Mouse (Mus musculus): ENCODE measurements around the gene Map1lc3b. TPM values are rescaled to one million over a fixed set of nuclear protein-coding genes. Genes with fewer than 3 reads are reported as not detected.
A peak's percentile ranks its signal among the peaks of the same experiment; 100 is the strongest.

Gene Map1lc3b
- polyA plus RNA-seq, 1 experiment from 2014 or later = 205 TPM

DNA sequence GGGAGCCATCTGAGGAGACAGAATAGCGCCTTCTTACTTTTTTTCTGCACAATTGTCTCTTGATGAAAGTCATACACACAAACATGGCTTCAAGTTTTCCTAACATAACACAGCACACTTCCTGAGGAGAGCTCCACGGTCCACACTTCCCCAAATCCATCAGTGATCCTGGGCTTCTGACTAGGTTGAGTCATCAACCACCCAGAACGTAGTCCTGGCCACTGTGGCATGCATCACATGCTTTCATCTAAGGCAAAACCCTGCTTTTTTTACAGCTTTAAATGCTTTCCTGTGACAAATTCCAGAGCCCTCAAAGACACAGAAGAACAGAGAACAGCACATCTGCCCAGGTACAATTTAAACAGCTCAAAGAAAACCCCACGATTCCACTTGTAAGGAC is 38.5 kb downstream of the Map1lc3b start:
- WGBS (ENCODE audit: insufficient replicate concordance) = 67% methylated on average over 4 of the region's 4 CpGs
- no peak overlapping the region for H3K9ac ChIP-seq (replicated peaks)

DNA sequence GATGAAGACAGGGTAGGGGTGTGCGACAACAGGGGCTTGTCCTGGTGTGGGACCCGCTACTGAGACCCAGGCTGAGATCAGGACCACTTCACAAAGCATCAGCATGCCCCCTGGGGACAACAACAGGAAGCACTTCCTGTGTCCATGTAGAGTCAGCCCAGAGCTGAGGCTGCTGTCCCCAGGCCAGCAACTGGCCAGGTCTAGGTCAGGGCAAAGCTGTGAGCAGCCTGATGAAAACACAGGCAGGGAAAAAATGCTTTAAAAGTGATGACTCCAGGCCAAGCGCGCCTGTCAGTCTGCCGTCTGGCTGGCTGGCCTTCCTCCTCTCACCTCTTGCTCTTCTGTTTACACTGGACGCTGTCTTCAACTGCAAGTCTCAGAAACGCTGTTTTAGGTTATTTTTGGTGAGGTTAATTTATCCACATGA is 41.5 kb downstream of the Map1lc3b start:
- WGBS (ENCODE audit: insufficient replicate concordance) = 53% methylated on average over 7 of the region's 7 CpGs
- Histone ChIP-seq H3K36me3 (replicated peaks; ENCODE audit: insufficient read depth, low read length) (no peaks in the 10 kb centered on the region; the same call in 1 of the 2 replicates), H3K27me3 (ENCODE audit: insufficient read depth, low read length) (no peaks in the 10 kb centered on the region), H3K9me3 (ENCODE audit: low read length) (no peaks in the 10 kb centered on the region), H3K4me2 (ENCODE audit: low read depth, low read length) (no peak overlapping the region), H3K9ac (replicated peaks) (no peak overlapping the region), H3K4me1 (ENCODE audit: insufficient read depth) (peaks cover 10% of the 10 kb centered on the region; the same call in 1 of the 2 replicates), H3K27ac (ENCODE audit: low read depth) (peak overlapping the region; percentile 39; the same call in 1 of the 2 replicates), H3K4me3 (ENCODE audit: low read depth, low read length) (no peak overlapping the region)
- TF ChIP-seq CTCF (IDR thresholded peaks at IDR 0.05; ENCODE audit: low read depth) = peak; percentile 25
- TF ChIP-seq EP300 (IDR thresholded peaks at IDR 0.05; ENCODE audit: low read depth) = no peak
- ATAC-seq (peak; percentile 74), DNase-seq (no peak)

More for the DNA sequence above, 38.5 kb downstream of the Map1lc3b start:
- no peak for TF ChIP-seq CTCF (IDR thresholded peaks at IDR 0.05; ENCODE audit: low read depth)
- TF ChIP-seq EP300 (IDR thresholded peaks at IDR 0.05; ENCODE audit: low read depth) = no peak
- Histone ChIP-seq H3K9me3 (ENCODE audit: low read length) (no peaks in the 10 kb centered on the region), H3K36me3 (replicated peaks; ENCODE audit: insufficient read depth, low read length) (no peaks in the 10 kb centered on the region; the same call in 1 of the 2 replicates), H3K27ac (ENCODE audit: low read depth) (no peak overlapping the region), H3K4me1 (ENCODE audit: insufficient read depth) (peaks cover 5% of the 10 kb centered on the region; the same call in 1 of the 2 replicates), H3K4me2 (ENCODE audit: low read depth, low read length) (no peak overlapping the region), H3K27me3 (ENCODE audit: insufficient read depth, low read length) (no peaks in the 10 kb centered on the region), H3K4me3 (ENCODE audit: low read depth, low read length) (no peak overlapping the region)
- DNase-seq (no peak), ATAC-seq (no peak)

DNA sequence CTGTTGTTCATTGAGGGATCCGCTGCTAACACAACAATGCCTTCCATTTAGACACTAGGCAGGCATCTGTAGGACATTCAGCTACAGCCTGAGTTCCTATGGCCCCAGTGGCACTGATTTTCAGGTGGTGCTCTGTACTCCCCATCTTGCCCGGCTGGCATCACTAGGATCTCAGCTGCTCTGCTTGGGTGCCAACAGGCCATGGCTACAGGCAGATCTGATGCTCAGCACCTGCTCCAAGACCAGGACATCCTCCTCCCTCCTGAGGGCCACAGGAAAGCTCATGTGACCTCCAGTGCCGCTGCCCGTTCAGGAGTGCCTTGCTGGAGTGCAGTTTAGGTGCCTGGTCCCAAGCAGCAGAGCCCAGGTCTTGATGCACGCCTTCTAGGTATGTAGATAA is 42.2 kb downstream of the Map1lc3b start:
- Histone ChIP-seq H3K4me1 (ENCODE audit: insufficient read depth) (peaks cover 10% of the 10 kb centered on the region; the same call in 1 of the 2 replicates), H3K27ac (ENCODE audit: low read depth) (0 out of 2 replicates have a peak overlapping the region, but pooled peaks have one; percentile 44), H3K9ac (replicated peaks) (no peak overlapping the region), H3K36me3 (replicated peaks; ENCODE audit: insufficient read depth, low read length) (no peaks in the 10 kb centered on the region; the same call in 1 of the 2 replicates), H3K9me3 (ENCODE audit: low read length) (no peaks in the 10 kb centered on the region), H3K4me2 (ENCODE audit: low read depth, low read length) (no peak overlapping the region), H3K27me3 (ENCODE audit: insufficient read depth, low read length) (no peaks in the 10 kb centered on the region), H3K4me3 (ENCODE audit: low read depth, low read length) (no peak overlapping the region)
- ATAC-seq (no peak), DNase-seq (no peak)
- 68% methylated on average over 5 of the region's 5 CpGs for WGBS (ENCODE audit: insufficient replicate concordance)
- TF ChIP-seq EP300 (IDR thresholded peaks at IDR 0.05; ENCODE audit: low read depth) = no peak
- no peak for TF ChIP-seq CTCF (IDR thresholded peaks at IDR 0.05; ENCODE audit: low read depth)

DNA sequence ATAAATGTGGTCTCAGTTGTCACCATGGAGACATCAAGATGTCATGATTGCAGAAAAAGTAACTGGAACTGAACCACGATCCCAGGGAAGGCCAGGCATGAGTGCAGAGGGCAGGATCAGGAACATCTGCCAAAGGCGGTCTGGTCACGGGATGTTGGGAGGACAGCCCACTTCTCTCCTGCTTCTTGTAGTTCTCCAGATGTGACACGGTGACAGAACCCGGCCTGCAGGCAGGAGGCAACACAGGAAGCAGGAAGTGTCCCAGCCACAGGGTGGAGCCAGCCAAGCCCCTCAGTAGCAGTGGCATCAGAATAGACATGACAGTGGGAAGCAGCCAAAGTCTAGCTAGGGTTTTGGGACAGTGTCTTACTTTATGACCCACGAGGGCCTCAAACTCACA is 45.4 kb downstream of the Map1lc3b start:
- no peak for TF ChIP-seq EP300 (IDR thresholded peaks at IDR 0.05; ENCODE audit: low read depth)
- peak; percentile 21; the same call in 1 of the 2 replicates for TF ChIP-seq CTCF (IDR thresholded peaks at IDR 0.05; ENCODE audit: low read depth)
- Histone ChIP-seq H3K9me3 (ENCODE audit: low read length) (no peaks in the 10 kb centered on the region), H3K9ac (replicated peaks) (no peak overlapping the region), H3K36me3 (replicated peaks; ENCODE audit: insufficient read depth, low read length) (no peaks in the 10 kb centered on the region), H3K27me3 (ENCODE audit: insufficient read depth, low read length) (no peaks in the 10 kb centered on the region), H3K27ac (ENCODE audit: low read depth) (no peak overlapping the region; the same call in 1 of the 2 replicates), H3K4me1 (ENCODE audit: insufficient read depth) (peaks cover 10% of the 10 kb centered on the region; the same call in 1 of the 2 replicates), H3K4me3 (ENCODE audit: low read depth, low read length) (no peak overlapping the region), H3K4me2 (ENCODE audit: low read depth, low read length) (no peak overlapping the region)
- no peak for DNase-seq
- no peak for ATAC-seq
- 25% methylated on average over 6 of the region's 6 CpGs for WGBS (ENCODE audit: insufficient replicate concordance)

DNA sequence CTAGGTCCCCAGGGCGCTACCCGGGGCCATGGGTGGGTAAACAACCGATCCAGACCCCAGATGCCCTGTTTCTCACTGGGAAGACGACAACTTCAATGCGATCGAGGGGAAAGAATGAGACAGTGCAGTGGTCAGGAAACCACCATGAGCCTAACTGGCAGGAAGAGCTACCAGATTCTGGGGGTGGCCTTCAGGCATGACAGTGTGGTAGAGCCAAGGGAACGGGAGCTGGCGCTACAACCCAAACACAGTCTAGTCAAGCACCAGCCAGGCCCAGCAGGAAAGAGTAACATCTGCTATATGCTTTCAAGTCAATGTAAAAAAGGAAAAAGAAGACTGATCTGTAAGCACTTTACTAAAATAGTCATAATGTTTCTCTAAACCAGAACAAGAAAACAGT is 46.0 kb downstream of the Map1lc3b start:
- H3K27ac ChIP-seq (ENCODE audit: low read depth) = peak overlapping the region; percentile 45; the same call in 1 of the 2 replicates
- no peaks in the 10 kb centered on the region for H3K36me3 ChIP-seq (replicated peaks; ENCODE audit: insufficient read depth, low read length)
- no peak for ATAC-seq
- peaks cover 10% of the 10 kb centered on the region; the same call in 1 of the 2 replicates for H3K4me1 ChIP-seq (ENCODE audit: insufficient read depth)
- H3K9ac ChIP-seq (replicated peaks) = no peak overlapping the region
- TF ChIP-seq EP300 (IDR thresholded peaks at IDR 0.05; ENCODE audit: low read depth) = no peak
- no peak for TF ChIP-seq CTCF (IDR thresholded peaks at IDR 0.05; ENCODE audit: low read depth)
- H3K4me2 ChIP-seq (ENCODE audit: low read depth, low read length) = no peak overlapping the region
- H3K27me3 ChIP-seq (ENCODE audit: insufficient read depth, low read length) = no peaks in the 10 kb centered on the region
- WGBS (ENCODE audit: insufficient replicate concordance) = 61% methylated on average over 8 of the region's 8 CpGs
- no peak for DNase-seq
- no peaks in the 10 kb centered on the region for H3K9me3 ChIP-seq (ENCODE audit: low read length)
- H3K4me3 ChIP-seq (ENCODE audit: low read depth, low read length) = no peak overlapping the region

DNA sequence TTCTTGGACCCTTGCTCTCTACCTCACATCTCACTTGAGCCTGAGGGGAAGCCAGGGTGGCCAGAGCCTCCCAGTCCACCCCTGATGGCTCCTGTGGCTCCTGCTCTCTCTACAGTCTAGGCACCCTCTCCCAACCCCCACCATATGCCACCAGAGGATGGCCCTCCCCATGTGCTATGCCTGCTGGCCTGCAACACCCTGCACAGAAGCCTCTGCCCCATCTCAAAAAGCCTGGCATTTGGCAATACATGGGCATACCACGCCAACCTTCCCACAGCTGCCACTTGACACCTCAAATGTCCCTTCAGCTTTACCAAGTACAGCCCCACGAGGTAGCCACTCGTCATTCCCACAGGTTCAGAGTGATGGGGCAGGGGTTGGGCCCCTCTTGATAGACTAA is 52.6 kb downstream of the Map1lc3b start:
- H3K9me3 ChIP-seq (ENCODE audit: low read length) = no peaks in the 10 kb centered on the region
- TF ChIP-seq CTCF (IDR thresholded peaks at IDR 0.05; ENCODE audit: low read depth) = no peak
- TF ChIP-seq EP300 (IDR thresholded peaks at IDR 0.05; ENCODE audit: low read depth) = no peak
- no peak overlapping the region for H3K9ac ChIP-seq (replicated peaks)
- H3K36me3 ChIP-seq (replicated peaks; ENCODE audit: insufficient read depth, low read length) = no peaks in the 10 kb centered on the region
- H3K27me3 ChIP-seq (ENCODE audit: insufficient read depth, low read length) = no peaks in the 10 kb centered on the region
- WGBS (ENCODE audit: insufficient replicate concordance) = 50% methylated on average over 3 of the region's 3 CpGs
- no peak for ATAC-seq
- H3K4me3 ChIP-seq (ENCODE audit: low read depth, low read length) = no peak overlapping the region
- H3K27ac ChIP-seq (ENCODE audit: low read depth) = no peak overlapping the region
- no peak overlapping the region for H3K4me2 ChIP-seq (ENCODE audit: low read depth, low read length)
- H3K4me1 ChIP-seq (ENCODE audit: insufficient read depth) = peaks cover 4% of the 10 kb centered on the region; the same call in 1 of the 2 replicates
- no peak for DNase-seq

Measured in liver, postnatal 0 days (tissue).